Comparison of ENCODE assay signal across 15 mouse cellular contexts in the genomic region with DNA sequence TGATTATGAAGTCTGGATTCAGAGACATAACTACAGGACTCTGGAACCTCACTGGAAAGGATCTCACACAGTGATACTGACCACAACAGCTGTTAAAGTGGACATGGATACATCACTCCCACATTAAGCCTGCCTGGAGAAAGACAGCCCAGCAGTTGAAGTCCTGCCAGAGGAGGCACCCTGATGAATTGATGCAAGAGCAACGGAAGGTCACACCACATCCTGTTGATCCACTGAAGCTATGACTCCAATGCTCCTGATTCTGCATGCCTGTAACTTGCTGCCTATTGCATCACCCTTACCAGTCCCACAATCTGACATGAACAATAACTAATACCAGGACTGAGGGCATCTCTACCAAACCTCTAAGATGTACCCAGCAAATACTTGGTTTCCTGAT. TPM values are rescaled to one million over a fixed set of nuclear protein-coding genes. Genes with fewer than 3 reads are reported as not detected.
DNase-seq lines count a peak whose midpoint lies in the region; ATAC-seq and TF ChIP-seq lines count a peak whose summit lies in the region.
"Had no signal": no experiment of that assay in that cellular context is flagged by ENCODE, and none has a peak within 500 bp of the region (broad histone marks: within the 10 kb centered on the region; RNA-seq: fewer than 3 reads in every experiment).

No protein-coding gene starts in this region.

- no peak for TF ChIP-seq CTCF in CH12.LX (conservative IDR thresholded peaks at IDR 0.05 in 1 of 2, IDR thresholded peaks at IDR 0.05 in 1 of 2; ENCODE audit: low read depth in 2 of 2, low read length in 2 of 2)

- WGBS in forebrain, embryonic 11.5 days, result 61% methylated on average over 1 of the region's 1 CpGs

- no peak overlapping the region for H3ac ChIP-seq in myocyte (ENCODE audit: control insufficient read depth, insufficient read length)

- peak overlapping the region; percentile 41 for H3K9ac ChIP-seq in CH12.LX (ENCODE audit: insufficient read depth, low read depth)
- H3K9ac ChIP-seq in forebrain, embryonic 11.5 days (ENCODE audit: low read length), result no peak overlapping the region
- H3K9ac ChIP-seq: heart, embryonic 15.5 days; intestine, embryonic 15.5 days; lung, embryonic 14.5 days had no signal

- TF ChIP-seq POLR2A in CH12.LX (IDR thresholded peaks at IDR 0.05; ENCODE audit: low read depth, low read length) (no peak), myocyte (IDR thresholded peaks at IDR 0.05; ENCODE audit: insufficient read length, low read depth) (no peak)

- H3K4me2 ChIP-seq in CH12.LX (ENCODE audit: insufficient read depth, low read depth, poor library complexity, severe bottlenecking) (no peak overlapping the region), myocyte (ENCODE audit: low read depth) (no peak overlapping the region)
- no peak overlapping the region for H3K4me2 ChIP-seq in forebrain, embryonic 11.5 days (ENCODE audit: low read depth, low read length, severe bottlenecking)
- H3K4me2 ChIP-seq: heart, embryonic 15.5 days; intestine, embryonic 15.5 days; lung, embryonic 14.5 days had no signal

- in situ Hi-C loops in CH12.LX (cut with MboI; ENCODE audit: low pct_ligation_motif_present, low pct_unique_long_range_greater_than_20kb, low sequenced_read_pairs), result no loop called here

- TF ChIP-seq EP300 in CH12.LX (IDR thresholded peaks at IDR 0.05; ENCODE audit: low read length), result no peak

- no peak for ATAC-seq in forebrain, embryonic 11.5 days (replicated peaks; ENCODE audit: low FRiP score)
- ATAC-seq: intestine, embryonic 15.5 days had no signal

- TF ChIP-seq RAD21 in CH12.LX (IDR thresholded peaks at IDR 0.05; ENCODE audit: low read depth, low read length), result no peak

- peaks cover 12 to 20% of the 10 kb centered on the region in 2 experiments for H3K4me1 ChIP-seq in CH12.LX (ENCODE audit: control insufficient read depth in 1 of 2, insufficient read depth in 2 of 2)
- no peaks in the 10 kb centered on the region for H3K4me1 ChIP-seq in forebrain, embryonic 11.5 days (replicated peaks; ENCODE audit: control insufficient read depth, insufficient read depth, low read length)
- H3K4me1 ChIP-seq: heart, embryonic 15.5 days; intestine, embryonic 15.5 days had no signal

- dilution Hi-C loops in CH12.LX (cut with MboI; ENCODE audit: extremely low pct_ligation_motif_present, extremely low pct_unique_long_range_greater_than_20kb, low sequenced_read_pairs), result no loop called here

- peaks cover 9% of the 10 kb centered on the region for H3K9me3 ChIP-seq in CH12.LX (replicated peaks; ENCODE audit: low read length)
- peaks cover 3% of the 10 kb centered on the region; the same call in 1 of the 2 replicates for H3K9me3 ChIP-seq in forebrain, embryonic 11.5 days (ENCODE audit: control insufficient read depth, low read length)
- H3K9me3 ChIP-seq: heart, embryonic 15.5 days; intestine, embryonic 15.5 days had no signal

- H3K36me3 ChIP-seq in CH12.LX (replicated peaks in 1 of 2; ENCODE audit: control insufficient read depth in 1 of 2, insufficient read depth in 1 of 2, low read length in 1 of 2) (no peaks in the 10 kb centered on the region), myocyte (ENCODE audit: control insufficient read depth, insufficient read depth) (no peaks in the 10 kb centered on the region)
- H3K36me3 ChIP-seq in forebrain, embryonic 11.5 days (ENCODE audit: control insufficient read depth, insufficient read depth, low read length), result no peaks in the 10 kb centered on the region
- H3K36me3 ChIP-seq: heart, embryonic 15.5 days; intestine, embryonic 15.5 days had no signal

- DNase-seq in spleen, adult 12 weeks (ENCODE audit: low spot score), result peak; percentile 12
- no peak for DNase-seq in spleen, postnatal 4 days (ENCODE audit: low spot score in 2 of 2)
- DNase-seq in CH12.LX (ENCODE audit: extremely low read depth), result peak; percentile 26
- DNase-seq in fibroblast of lung, adult 2 months (ENCODE audit: low read depth), result peak; percentile 65
- no peak for DNase-seq in forebrain, embryonic 11.5 days (ENCODE audit: low spot score)
- DNase-seq in embryo, embryonic 9.5 days (ENCODE audit: extremely low spot score), result no peak
- DNase-seq: lung, embryonic 14.5 days; right cerebral cortex, postnatal 25 days had no signal

- H3K27ac ChIP-seq in CH12.LX (ENCODE audit: insufficient read depth, low read depth), result peak overlapping the region; percentile 22; the same call in 1 of the 2 replicates
- H3K27ac ChIP-seq in forebrain, embryonic 11.5 days (ENCODE audit: low read depth, low read length), result no peak overlapping the region
- H3K27ac ChIP-seq: heart, embryonic 15.5 days; intestine, embryonic 15.5 days had no signal

- no peaks in the 10 kb centered on the region for H3K27me3 ChIP-seq in CH12.LX (replicated peaks)
- no peaks in the 10 kb centered on the region for H3K27me3 ChIP-seq in myocyte (ENCODE audit: control insufficient read depth, insufficient read depth, insufficient read length)
- no peaks in the 10 kb centered on the region for H3K27me3 ChIP-seq in forebrain, embryonic 11.5 days (ENCODE audit: control insufficient read depth, insufficient read depth, low read length)
- H3K27me3 ChIP-seq: heart, embryonic 15.5 days; intestine, embryonic 15.5 days had no signal

- H3K4me3 ChIP-seq in CH12.LX (replicated peaks in 1 of 3; ENCODE audit: low read depth in 2 of 3, low read length in 2 of 3, poor library complexity in 1 of 3) (no peak overlapping the region), myocyte (no peak overlapping the region)
- no peak overlapping the region for H3K4me3 ChIP-seq in forebrain, embryonic 11.5 days (ENCODE audit: low read depth, low read length)
- H3K4me3 ChIP-seq: heart, embryonic 15.5 days; intestine, embryonic 15.5 days had no signal

- no peaks in the 10 kb centered on the region for H3K79me2 ChIP-seq in CH12.LX (replicated peaks; ENCODE audit: control insufficient read depth, extremely low read depth, insufficient read depth, poor library complexity, severe bottlenecking)
- H3K79me2 ChIP-seq in myocyte (ENCODE audit: control insufficient read depth, insufficient read depth), result no peaks in the 10 kb centered on the region

TF ChIP-seq in CH12.LX, 34 proteins besides CTCF, POLR2A, EP300 and RAD21 (continues in another document):
- TF ChIP-seq CHD1 (IDR thresholded peaks at IDR 0.05; ENCODE audit: low read depth, low read length), result no peak
- TF ChIP-seq ETS1 (conservative IDR thresholded peaks at IDR 0.05; ENCODE audit: low read depth, low read length), result no peak
- no peak for TF ChIP-seq NELFE (IDR thresholded peaks at IDR 0.05; ENCODE audit: low read depth, low read length)
- no peak for TF ChIP-seq MXI1 (IDR thresholded peaks at IDR 0.05; ENCODE audit: low read depth, low read length)
- TF ChIP-seq HCFC1 (IDR thresholded peaks at IDR 0.05; ENCODE audit: low read depth, low read length), result no peak
- TF ChIP-seq ZKSCAN1 (IDR thresholded peaks at IDR 0.05; ENCODE audit: borderline replicate concordance, low read depth, low read length), result no peak
- no peak for TF ChIP-seq MAX (IDR thresholded peaks at IDR 0.05; ENCODE audit: low read length)
- TF ChIP-seq RCOR1 (conservative IDR thresholded peaks at IDR 0.05; ENCODE audit: low read depth, low read length), result no peak
- TF ChIP-seq PAX5 (IDR thresholded peaks at IDR 0.05; ENCODE audit: low read length), result no peak
- no peak for TF ChIP-seq IRF4 (IDR thresholded peaks at IDR 0.05; ENCODE audit: low read depth, low read length)
- no peak for TF ChIP-seq ZMIZ1 (IDR thresholded peaks at IDR 0.05; ENCODE audit: low read depth, low read length)
- TF ChIP-seq CHD2 (IDR thresholded peaks at IDR 0.05; ENCODE audit: low read length), result no peak
- no peak for TF ChIP-seq JUND (conservative IDR thresholded peaks at IDR 0.05; ENCODE audit: low read depth, low read length)
- no peak for TF ChIP-seq ELF1 (IDR thresholded peaks at IDR 0.05; ENCODE audit: low read depth, low read length)
- no peak for TF ChIP-seq JUN (IDR thresholded peaks at IDR 0.05; ENCODE audit: insufficient read depth, low read depth, low read length)
- no peak for TF ChIP-seq ZNF384 (IDR thresholded peaks at IDR 0.05; ENCODE audit: low read depth, low read length)

TF ChIP-seq in myocyte, 11 proteins besides CTCF, POLR2A, EP300 and RAD21:
- TF ChIP-seq CEBPB (IDR thresholded peaks at IDR 0.05; ENCODE audit: insufficient read depth, poor library complexity, severe bottlenecking) (peak; percentile 100), POLR2AphosphoS2 (IDR thresholded peaks at IDR 0.05; ENCODE audit: insufficient read length, low read depth) (no peak), MYOG (IDR thresholded peaks at IDR 0.05; ENCODE audit: control insufficient read depth in 1 of 3, insufficient read depth in 1 of 3, insufficient read length in 2 of 3, low read depth in 2 of 3) (peak; percentile 9 to 85 (median 62)), REST (IDR thresholded peaks at IDR 0.05; ENCODE audit: insufficient read depth, insufficient read length) (no peak), TCF12 (IDR thresholded peaks at IDR 0.05; ENCODE audit: insufficient read depth, poor library complexity, severe bottlenecking) (peak; percentile 69), MYOD1 (IDR thresholded peaks at IDR 0.05; ENCODE audit: control insufficient read depth in 1 of 3, insufficient read length in 2 of 3, low read depth in 2 of 3) (peak; percentile 57 to 95 (median 92)), SRF (IDR thresholded peaks at IDR 0.05; ENCODE audit: control insufficient read depth, insufficient read length, low read depth) (peak; percentile 63), TCF3 (IDR thresholded peaks at IDR 0.05; ENCODE audit: insufficient read length, low read depth) (peak; percentile 59)

RNA-seq across cellular contexts. Expression of a gene that starts 6.0 kb away (rescaled TPM):
- not detected in 2 replicates for total RNA-seq in CH12.LX (2012; rRNA removed)
- not detected in 2 replicates for total RNA-seq in CH12.LX (2014; rRNA removed)
- not detected in 2 replicates for polyA plus RNA-seq in CH12.LX (2012; ENCODE audit: insufficient read length, low read depth)
- not detected for polyA plus RNA-seq in myocyte (2012; fragmentation: generic; extraction: Trizol)
- not detected in 2 replicates for polyA plus RNA-seq in forebrain, embryonic 11.5 days (2014; fragmentation: Nextera tagmentation; extraction: Ambion mirVana)
- total RNA-seq: left cerebral cortex, adult 8-10 months had no signal
- polyA plus RNA-seq: embryonic facial prominence, embryonic 14.5 days; heart, embryonic 15.5 days; intestine, embryonic 15.5 days; lung, embryonic 14.5 days; neural tube, embryonic 11.5 days; urinary bladder, adult 2 months had no signal

RNA-seq across cellular contexts. Expression of a gene that starts 42.2 kb away (rescaled TPM):
- total RNA-seq in CH12.LX (2012; rRNA removed) (82.1 and 82.5 TPM in 2 replicates), CH12.LX (2014; rRNA removed) (450 and 467 TPM in 2 replicates)
- polyA plus RNA-seq in CH12.LX (2012; ENCODE audit: insufficient read length, low read depth) (169 and 196 TPM in 2 replicates), myocyte (2012; fragmentation: generic; extraction: Trizol) (3.4 TPM)
- 2.4 and 2.5 TPM in 2 replicates for polyA plus RNA-seq in forebrain, embryonic 11.5 days (2014; fragmentation: Nextera tagmentation; extraction: Ambion mirVana)

Comparison
In these comparisons a context has a peak if more than half of its experiments do, and no peak if none do; other contexts are left out.
1. DNase-seq: peak in spleen, adult 12 weeks (single experiment), CH12.LX (single experiment) and fibroblast of lung, adult 2 months (single experiment); none in spleen, postnatal 4 days (0 of 2), forebrain, embryonic 11.5 days (single experiment) and embryo, embryonic 9.5 days (single experiment).
2. RNA of a gene that starts 42.2 kb away (polyA plus RNA-seq): 169 to 196 TPM in CH12.LX; 3.4 TPM in myocyte (single experiment) and 2.4 to 2.5 TPM in forebrain, embryonic 11.5 days; every median in the first group is over 10 times any median in the second.